Mouse (Mus musculus) E14TG2a.4 (cell line): Measurements from ENCODE around the gene Crocc.

Source experiments
- CTCF ChIP-seq: conservative IDR thresholded peaks from 2 replicates; pipeline ENCODE4 v1.5.1; 2014; ENCODE audit warnings: low read length
- NANOG ChIP-seq: IDR thresholded peaks from 2 replicates; pipeline ENCODE4 v1.6.1; 2014; ENCODE audit warnings: borderline replicate concordance, low read length, mixed read lengths
- POU5F1 ChIP-seq: IDR thresholded peaks from 2 replicates; pipeline ENCODE4 v1.6.1; 2014; ENCODE audit warnings: low read length, borderline replicate concordance

GRCm38 (mm10) chr4:141016311-141016710, 44.0 kb downstream of the Crocc start:
- no peak for TF ChIP-seq CTCF
- no peak for TF ChIP-seq NANOG
- no peak for TF ChIP-seq POU5F1
